Mouse (Mus musculus): Measurements from ENCODE around the gene Pebp1. TPM values are rescaled to one million over a fixed set of nuclear protein-coding genes. Genes with fewer than 3 reads are reported as not detected.

Gene Pebp1
- total and polyA plus RNA-seq, 2 experiments from 2014 or later: 1,186 to 1,357 TPM

- no peak overlapping the region for H3K27ac ChIP-seq (ENCODE audit: low read depth, low read length)
- H3K4me3 ChIP-seq (ENCODE audit: low read depth, low read length): no peak overlapping the region
- TF ChIP-seq CTCF (IDR thresholded peaks at IDR 0.05; ENCODE audit: low read depth): no peak
- H3K27me3 ChIP-seq (ENCODE audit: insufficient read depth, low read length): no peaks in the 10 kb centered on the region
- ATAC-seq (no peak), DNase-seq (no peak)
- peaks cover 19% of the 10 kb centered on the region; the same call in 1 of the 2 replicates for H3K4me1 ChIP-seq (ENCODE audit: insufficient read depth)
- no peak overlapping the region for H3K4me2 ChIP-seq (ENCODE audit: low read depth)
- no peak overlapping the region for H3K9ac ChIP-seq
- H3K36me3 ChIP-seq (ENCODE audit: insufficient read depth): peaks cover 29% of the 10 kb centered on the region
- no peaks in the 10 kb centered on the region for H3K9me3 ChIP-seq (ENCODE audit: low read length)
- 69% methylated on average over 4 of the region's 4 CpGs for WGBS
These were observed 2.2 kb downstream of the Pebp1 start for GRCm38 (mm10) chr5:117285266-117285665.

GRCm38 (mm10) chr5:117284682-117285081 is 2.7 kb downstream of the Pebp1 start:
- H3K27me3 ChIP-seq (ENCODE audit: insufficient read depth, low read length): no peaks in the 10 kb centered on the region
- H3K9ac ChIP-seq: no peak overlapping the region
- no peak overlapping the region for H3K4me3 ChIP-seq (ENCODE audit: low read depth, low read length)
- peaks cover 29% of the 10 kb centered on the region for H3K36me3 ChIP-seq (ENCODE audit: insufficient read depth)
- no peaks in the 10 kb centered on the region for H3K9me3 ChIP-seq (ENCODE audit: low read length)
- no peak for DNase-seq
- H3K27ac ChIP-seq (ENCODE audit: low read depth, low read length): no peak overlapping the region
- no peak overlapping the region for H3K4me2 ChIP-seq (ENCODE audit: low read depth)
- peaks cover 19% of the 10 kb centered on the region; the same call in 1 of the 2 replicates for H3K4me1 ChIP-seq (ENCODE audit: insufficient read depth)
- ATAC-seq: no peak
- WGBS: 30% methylated on average over 7 of the region's 7 CpGs
- TF ChIP-seq CTCF (IDR thresholded peaks at IDR 0.05; ENCODE audit: low read depth): no peak

GRCm38 (mm10) chr5:117284029-117284428 is 3.4 kb downstream of the Pebp1 start:
- H3K27ac ChIP-seq (ENCODE audit: low read depth, low read length): no peak overlapping the region
- no peak overlapping the region for H3K4me2 ChIP-seq (ENCODE audit: low read depth)
- WGBS: 32% methylated on average over 9 of the region's 9 CpGs
- H3K4me1 ChIP-seq (ENCODE audit: insufficient read depth): peaks cover 19% of the 10 kb centered on the region; the same call in 1 of the 2 replicates
- H3K27me3 ChIP-seq (ENCODE audit: insufficient read depth, low read length): no peaks in the 10 kb centered on the region
- no peak overlapping the region for H3K4me3 ChIP-seq (ENCODE audit: low read depth, low read length)
- H3K9me3 ChIP-seq (ENCODE audit: low read length): no peaks in the 10 kb centered on the region
- no peak for TF ChIP-seq CTCF (IDR thresholded peaks at IDR 0.05; ENCODE audit: low read depth)
- DNase-seq (peak; percentile 39), ATAC-seq (peak; percentile 19)
- peaks cover 29% of the 10 kb centered on the region for H3K36me3 ChIP-seq (ENCODE audit: insufficient read depth)
- no peak overlapping the region for H3K9ac ChIP-seq

GRCm38 (mm10) chr5:117282360-117282759 is 5.1 kb downstream of the Pebp1 start:
- no peak for ATAC-seq
- Histone ChIP-seq H3K9ac (no peak overlapping the region), H3K4me3 (ENCODE audit: low read depth, low read length) (no peak overlapping the region), H3K36me3 (ENCODE audit: insufficient read depth) (peaks cover 29% of the 10 kb centered on the region), H3K4me1 (ENCODE audit: insufficient read depth) (peaks cover 19% of the 10 kb centered on the region; the same call in 1 of the 2 replicates), H3K27ac (ENCODE audit: low read depth, low read length) (no peak overlapping the region), H3K4me2 (ENCODE audit: low read depth) (no peak overlapping the region), H3K27me3 (ENCODE audit: insufficient read depth, low read length) (no peaks in the 10 kb centered on the region), H3K9me3 (ENCODE audit: low read length) (no peaks in the 10 kb centered on the region)
- no peak for DNase-seq
- TF ChIP-seq CTCF (IDR thresholded peaks at IDR 0.05; ENCODE audit: low read depth): 0 out of 2 replicates have a peak, but pooled peaks have one; percentile 17
- WGBS: 91% methylated on average over 8 of the region's 8 CpGs

- H3K27ac ChIP-seq (ENCODE audit: low read depth, low read length): no peak overlapping the region
- ATAC-seq: no peak
- H3K9me3 ChIP-seq (ENCODE audit: low read length): no peaks in the 10 kb centered on the region
- no peaks in the 10 kb centered on the region for H3K27me3 ChIP-seq (ENCODE audit: insufficient read depth, low read length)
- TF ChIP-seq CTCF (IDR thresholded peaks at IDR 0.05; ENCODE audit: low read depth): peak; percentile 43
- H3K9ac ChIP-seq: no peak overlapping the region
- WGBS: 95% methylated on average over 10 of the region's 10 CpGs
- peaks cover 18% of the 10 kb centered on the region; the same call in 1 of the 2 replicates for H3K4me1 ChIP-seq (ENCODE audit: insufficient read depth)
- no peak for DNase-seq
- H3K4me2 ChIP-seq (ENCODE audit: low read depth): no peak overlapping the region
- H3K4me3 ChIP-seq (ENCODE audit: low read depth, low read length): no peak overlapping the region
- peaks cover 29% of the 10 kb centered on the region for H3K36me3 ChIP-seq (ENCODE audit: insufficient read depth)
These were observed 5.9 kb downstream of the Pebp1 start for GRCm38 (mm10) chr5:117281536-117281935.

GRCm38 (mm10) chr5:117279669-117280050 is 7.8 kb downstream of the Pebp1 start:
- H3K4me2 ChIP-seq (ENCODE audit: low read depth): no peak overlapping the region
- no peak for DNase-seq
- TF ChIP-seq CTCF (IDR thresholded peaks at IDR 0.05; ENCODE audit: low read depth): no peak
- H3K4me3 ChIP-seq (ENCODE audit: low read depth, low read length): no peak overlapping the region
- H3K27me3 ChIP-seq (ENCODE audit: insufficient read depth, low read length): no peaks in the 10 kb centered on the region
- H3K4me1 ChIP-seq (ENCODE audit: insufficient read depth): 0 out of 2 replicates have a peak, but pooled peaks cover 7% of the 10 kb centered on the region
- H3K36me3 ChIP-seq (ENCODE audit: insufficient read depth): peaks cover 31% of the 10 kb centered on the region
- H3K27ac ChIP-seq (ENCODE audit: low read depth, low read length): no peak overlapping the region
- no peak for ATAC-seq
- WGBS: 72% methylated on average over 4 of the region's 4 CpGs
- H3K9ac ChIP-seq: no peak overlapping the region
- no peaks in the 10 kb centered on the region for H3K9me3 ChIP-seq (ENCODE audit: low read length)

- no peak overlapping the region for H3K27ac ChIP-seq (ENCODE audit: low read depth, low read length)
- 0 out of 2 replicates have a peak, but pooled peaks cover under 1% of the 10 kb centered on the region for H3K4me1 ChIP-seq (ENCODE audit: insufficient read depth)
- no peaks in the 10 kb centered on the region for H3K27me3 ChIP-seq (ENCODE audit: insufficient read depth, low read length)
- WGBS: 84% methylated on average over 15 of the region's 15 CpGs
- peaks cover 27% of the 10 kb centered on the region for H3K36me3 ChIP-seq (ENCODE audit: insufficient read depth)
- no peak overlapping the region for H3K4me2 ChIP-seq (ENCODE audit: low read depth)
- H3K9ac ChIP-seq: no peak overlapping the region
- TF ChIP-seq CTCF (IDR thresholded peaks at IDR 0.05; ENCODE audit: low read depth): no peak
- H3K9me3 ChIP-seq (ENCODE audit: low read length): no peaks in the 10 kb centered on the region
- DNase-seq: no peak
- ATAC-seq: no peak
- H3K4me3 ChIP-seq (ENCODE audit: low read depth, low read length): no peak overlapping the region
These were observed 8.4 kb downstream of the Pebp1 start for GRCm38 (mm10) chr5:117278809-117279668.
